Mouse (Mus musculus) megakaryocyte-erythroid progenitor cell, adult 5-6 weeks (primary cell): ENCODE results near the gene Gm10310. TPM values are rescaled to one million over a fixed set of nuclear protein-coding genes. Genes with fewer than 3 reads are reported as not detected.
"Not testable (repeated sequence)": the region's sequence is repeated elsewhere in the genome, so short reads cannot be mapped to it uniquely, and the experiment has no call there.

Experiments
- ATAC-seq: replicated peaks from 2 replicates; pipeline ENCODE4 v1.8.0; 2016; ENCODE audit warnings: mild to moderate bottlenecking, inconsistent platforms; ENCODE audit not compliant: severe bottlenecking, poor library complexity, low FRiP score, low TSS enrichment
- total RNA-seq, 2 experiments: library from RNA; stranded (forward) in 1 of 2; stranded (reverse) in 1 of 2; fragments of 200-1000, 215-1000 nt in 1 of 2; fragments of >200 nt in 1 of 2; fragmentation: Nextera tagmentation in 1 of 2; gene quantifications; 2 replicates each; pipeline ENCODE4 v1.2.3; 2014 to 2017

Gm10310 gene
- total RNA-seq (2014; fragmentation: Nextera tagmentation) (not detected in 2 replicates), total RNA-seq (2017) (not detected in 2 replicates)

GRCm38 (mm10) chr10:129984962-129985361 is at the start of gene Gm10310:
Gene Gm10310 (minus strand): TSS chr10:129985062.
- not testable (repeated sequence) for ATAC-seq

GRCm38 (mm10) chr10:130030048-130030447 is 45.2 kb upstream of the Gm10310 start, which contains the start of gene Olfr821:
Gene Olfr821 (plus strand): TSS chr10:130030348.
- no peak for ATAC-seq

- ATAC-seq: no peak
Measured at GRCm38 (mm10) chr10:130012321-130012720, 27.5 kb upstream of the Gm10310 start, which contains the start of gene Olfr820. Gene Olfr820 (plus strand): TSS chr10:130012621.

- not testable (repeated sequence) for ATAC-seq
Measured at GRCm38 (mm10) chr10:130005366-130005765, 20.5 kb upstream of the Gm10310 start.

- ATAC-seq: not testable (repeated sequence)
Measured at GRCm38 (mm10) chr10:130004104-130004503, 19.2 kb upstream of the Gm10310 start.

GRCm38 (mm10) chr10:129981867-129982266 is 3.0 kb downstream of the Gm10310 start:
- ATAC-seq: peak; percentile 90

GRCm38 (mm10) chr10:129976040-129976439 is 8.8 kb downstream of the Gm10310 start, which contains the start of gene Olfr247:
Gene Olfr247 (minus strand): TSS chr10:129976140.
- not testable (repeated sequence) for ATAC-seq

GRCm38 (mm10) chr10:129972994-129973393 is 11.9 kb downstream of the Gm10310 start:
- peak; percentile 90 for ATAC-seq

GRCm38 (mm10) chr10:129967166-129967565 is 17.7 kb downstream of the Gm10310 start, which contains the start of gene Olfr819:
Gene Olfr819 (minus strand): TSS chr10:129967266.
- not testable (repeated sequence) for ATAC-seq

- 0 out of 2 replicates have a peak, but pooled peaks have one; percentile 22 for ATAC-seq
Measured at GRCm38 (mm10) chr10:129966232-129966631, 18.6 kb downstream of the Gm10310 start.

- no peak for ATAC-seq
Measured at GRCm38 (mm10) chr10:129949000-129949399, 35.9 kb downstream of the Gm10310 start, which contains the start of gene Olfr818. Gene Olfr818 (minus strand): TSS chr10:129949100.

Other genes starting within 250 kb of the Gm10310 start
- gene Olfr806, start 243.1 kb downstream of the Gm10310 start, total RNA-seq (2014; fragmentation: Nextera tagmentation): not detected in 2 replicates
- not detected in 2 replicates for gene Olfr806, start 243.1 kb downstream of the Gm10310 start, total RNA-seq (2017)
- not detected in 2 replicates for gene Olfr807, start 227.3 kb downstream of the Gm10310 start, total RNA-seq (2014; fragmentation: Nextera tagmentation)
- gene Olfr807, start 227.3 kb downstream of the Gm10310 start, total RNA-seq (2017): not detected in 2 replicates
- gene Olfr808, start 219.6 kb downstream of the Gm10310 start, total RNA-seq (2014; fragmentation: Nextera tagmentation): 0.12 TPM in 1 of 2 replicates, not detected in the other
- gene Olfr808, start 219.6 kb downstream of the Gm10310 start, total RNA-seq (2017): not detected in 2 replicates
- gene Olfr809, start 210.4 kb downstream of the Gm10310 start, total RNA-seq (2014; fragmentation: Nextera tagmentation): not detected in 2 replicates
- not detected in 2 replicates for gene Olfr809, start 210.4 kb downstream of the Gm10310 start, total RNA-seq (2017)
- not detected in 2 replicates for gene Olfr810, start 190.1 kb downstream of the Gm10310 start, total RNA-seq (2014; fragmentation: Nextera tagmentation)
- gene Olfr810, start 190.1 kb downstream of the Gm10310 start, total RNA-seq (2017): not detected in 2 replicates
- not detected in 2 replicates for gene Olfr811, start 180.7 kb downstream of the Gm10310 start, total RNA-seq (2014; fragmentation: Nextera tagmentation)
- not detected in 2 replicates for gene Olfr811, start 180.7 kb downstream of the Gm10310 start, total RNA-seq (2017)
- gene Olfr812, start 139.0 kb downstream of the Gm10310 start, total RNA-seq (2014; fragmentation: Nextera tagmentation): not detected in 2 replicates
- gene Olfr812, start 139.0 kb downstream of the Gm10310 start, total RNA-seq (2017): not detected in 2 replicates
- not detected in 2 replicates for gene Olfr813, start 129.7 kb downstream of the Gm10310 start, total RNA-seq (2014; fragmentation: Nextera tagmentation)
- gene Olfr813, start 129.7 kb downstream of the Gm10310 start, total RNA-seq (2017): not detected in 2 replicates
- gene Olfr814, start 105.2 kb downstream of the Gm10310 start, total RNA-seq (2014; fragmentation: Nextera tagmentation): not detected in 2 replicates
- gene Olfr814, start 105.2 kb downstream of the Gm10310 start, total RNA-seq (2017): not detected in 2 replicates
- not detected in 2 replicates for gene Olfr815, start 79.2 kb downstream of the Gm10310 start, total RNA-seq (2014; fragmentation: Nextera tagmentation)
- not detected in 2 replicates for gene Olfr815, start 79.2 kb downstream of the Gm10310 start, total RNA-seq (2017)
- not detected in 2 replicates for gene Olfr816, start 69.5 kb downstream of the Gm10310 start, total RNA-seq (2014; fragmentation: Nextera tagmentation)
- not detected in 2 replicates for gene Olfr816, start 69.5 kb downstream of the Gm10310 start, total RNA-seq (2017)
- gene Olfr818, start 36.0 kb downstream of the Gm10310 start, total RNA-seq (2014; fragmentation: Nextera tagmentation): not detected in 2 replicates
- gene Olfr818, start 36.0 kb downstream of the Gm10310 start, total RNA-seq (2017): not detected in 2 replicates
- gene Olfr819, start 17.8 kb downstream of the Gm10310 start, total RNA-seq (2014; fragmentation: Nextera tagmentation): not detected in 2 replicates
- gene Olfr819, start 17.8 kb downstream of the Gm10310 start, total RNA-seq (2017): not detected in 2 replicates
- not detected in 2 replicates for gene Olfr247, start 8.9 kb downstream of the Gm10310 start, total RNA-seq (2014; fragmentation: Nextera tagmentation)
- not detected in 2 replicates for gene Olfr247, start 8.9 kb downstream of the Gm10310 start, total RNA-seq (2017)
- not detected in 2 replicates for gene Olfr820, start 27.6 kb upstream of the Gm10310 start, total RNA-seq (2014; fragmentation: Nextera tagmentation)
- gene Olfr820, start 27.6 kb upstream of the Gm10310 start, total RNA-seq (2017): not detected in 2 replicates
- not detected in 2 replicates for gene Olfr821, start 45.3 kb upstream of the Gm10310 start, total RNA-seq (2014; fragmentation: Nextera tagmentation)
- gene Olfr821, start 45.3 kb upstream of the Gm10310 start, total RNA-seq (2017): not detected in 2 replicates
- gene Olfr822, start 86.1 kb upstream of the Gm10310 start, total RNA-seq (2014; fragmentation: Nextera tagmentation): not detected in 2 replicates
- gene Olfr822, start 86.1 kb upstream of the Gm10310 start, total RNA-seq (2017): not detected in 2 replicates
- not detected in 2 replicates for gene Olfr823, start 130.3 kb upstream of the Gm10310 start, total RNA-seq (2014; fragmentation: Nextera tagmentation)
- not detected in 2 replicates for gene Olfr823, start 130.3 kb upstream of the Gm10310 start, total RNA-seq (2017)
- not detected in 2 replicates for gene Olfr824, start 144.9 kb upstream of the Gm10310 start, total RNA-seq (2014; fragmentation: Nextera tagmentation)
- gene Olfr824, start 144.9 kb upstream of the Gm10310 start, total RNA-seq (2017): not detected in 2 replicates
- gene Olfr825, start 181.7 kb upstream of the Gm10310 start, total RNA-seq (2014; fragmentation: Nextera tagmentation): not detected in 2 replicates
- not detected in 2 replicates for gene Olfr825, start 181.7 kb upstream of the Gm10310 start, total RNA-seq (2017)
- not detected in 2 replicates for gene Olfr826, start 199.1 kb upstream of the Gm10310 start, total RNA-seq (2014; fragmentation: Nextera tagmentation)
- gene Olfr826, start 199.1 kb upstream of the Gm10310 start, total RNA-seq (2017): not detected in 2 replicates
- not detected in 2 replicates for gene Olfr827, start 229.3 kb upstream of the Gm10310 start, total RNA-seq (2014; fragmentation: Nextera tagmentation)
- gene Olfr827, start 229.3 kb upstream of the Gm10310 start, total RNA-seq (2017): not detected in 2 replicates